Mouse (Mus musculus): Measurements from ENCODE around the gene Plrg1.

- no peak for TF ChIP-seq FLI1 (IDR thresholded peaks at IDR 0.05; ENCODE audit: low read length)
- no peak for TF ChIP-seq GATA1 (IDR thresholded peaks at IDR 0.05; ENCODE audit: borderline replicate concordance, low read length)
Measured at GRCm38 (mm10) chr3:83053126-83053525, 2.2 kb upstream of the Plrg1 start.
